Mouse (Mus musculus): ENCODE measurements around the gene Ankle2. TPM values are rescaled to one million over a fixed set of nuclear protein-coding genes. Genes with fewer than 3 reads are reported as not detected.

The Ankle2 gene
- total RNA-seq, 2 experiments from 2014 or later, result 20.9 to 21.2 TPM

DNA sequence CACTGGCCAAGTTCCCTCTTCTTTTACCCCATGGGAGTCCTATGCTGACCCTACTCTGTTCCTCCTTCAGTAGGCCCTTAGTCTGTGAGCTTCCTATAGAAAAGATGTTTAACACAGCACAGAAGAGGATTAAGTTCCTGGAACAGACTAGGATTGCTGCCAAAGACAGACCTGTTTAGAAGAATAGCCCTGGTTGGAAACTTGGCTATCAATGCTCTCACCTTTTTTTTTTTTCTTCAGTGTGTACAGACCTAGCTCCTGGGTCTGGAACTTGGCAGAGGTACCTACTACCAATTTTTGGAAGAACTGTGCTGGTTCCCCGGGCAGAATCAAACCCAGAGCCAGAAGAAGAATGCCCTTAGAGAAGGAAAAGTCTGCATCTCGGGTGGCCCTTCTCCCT lies 45.6 kb downstream of the Ankle2 start:
- intact Hi-C loops (cut with DNase I; ENCODE audit: low total_unique reads), result no loop called here
- no peak for DNase-seq

DNA sequence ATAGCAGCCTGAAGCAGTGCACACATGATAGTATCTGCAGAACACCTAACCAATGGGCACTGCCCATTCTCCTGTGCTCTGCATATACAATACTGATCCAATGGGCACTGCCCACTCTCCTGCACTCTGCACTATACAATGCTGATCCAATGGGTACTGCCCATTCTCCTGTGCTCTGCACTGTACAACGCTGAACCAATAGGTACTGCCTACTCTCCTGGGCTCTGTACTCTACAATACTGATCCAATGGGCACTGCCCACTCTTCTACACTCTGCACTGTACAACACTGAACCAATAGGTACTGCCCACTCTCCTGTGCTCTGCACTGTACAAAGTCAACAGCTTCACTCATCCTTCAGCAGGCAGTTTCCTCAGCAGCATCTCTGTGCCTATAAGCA lies 46.1 kb downstream of the Ankle2 start:
- intact Hi-C loops (cut with DNase I; ENCODE audit: low total_unique reads), result no loop called here
- DNase-seq, result no peak

DNA sequence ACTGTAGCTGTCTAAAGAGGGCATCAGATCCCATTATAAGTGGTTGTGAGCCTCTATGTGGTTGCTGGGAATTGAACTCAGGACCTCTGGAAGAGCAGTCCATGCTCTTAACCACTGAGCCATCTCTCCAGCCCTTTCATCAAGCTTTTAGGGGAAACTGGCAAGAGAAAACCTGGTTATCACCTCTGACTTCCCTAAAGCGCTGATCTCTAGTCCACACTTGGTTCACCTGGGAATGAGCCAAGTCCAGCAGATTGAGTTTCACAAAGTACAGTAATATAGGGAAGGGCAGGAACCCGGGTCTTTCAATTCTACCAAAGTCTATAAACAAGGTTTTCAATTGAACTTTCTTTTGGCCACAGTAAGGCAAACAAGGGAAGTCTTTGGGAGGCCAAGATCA lies 51.2 kb downstream of the Ankle2 start:
- intact Hi-C loops (cut with DNase I; ENCODE audit: low total_unique reads), result no loop called here
- no peak for DNase-seq

DNA sequence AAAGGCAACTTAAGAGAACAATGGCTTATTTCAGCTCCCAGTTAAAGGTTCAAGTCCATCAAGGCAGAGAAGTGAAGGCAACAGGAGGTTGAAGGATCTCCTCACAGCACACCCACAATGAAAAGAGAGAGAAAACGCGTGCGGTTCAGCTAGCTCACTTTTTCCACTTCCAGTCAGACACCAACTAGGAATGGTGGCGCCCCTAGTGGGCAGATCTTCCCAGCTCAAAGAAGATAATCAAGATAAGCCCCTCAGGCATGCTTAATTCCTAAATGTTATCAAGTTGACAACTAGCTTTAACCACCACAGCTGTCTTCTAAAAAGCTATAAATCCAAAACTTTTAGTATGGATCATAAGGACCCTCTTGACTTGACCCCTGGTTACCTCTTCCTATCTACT lies 53.7 kb downstream of the Ankle2 start:
- peak; percentile 67 for DNase-seq
- intact Hi-C loops (cut with DNase I; ENCODE audit: low total_unique reads), result no loop called here

DNA sequence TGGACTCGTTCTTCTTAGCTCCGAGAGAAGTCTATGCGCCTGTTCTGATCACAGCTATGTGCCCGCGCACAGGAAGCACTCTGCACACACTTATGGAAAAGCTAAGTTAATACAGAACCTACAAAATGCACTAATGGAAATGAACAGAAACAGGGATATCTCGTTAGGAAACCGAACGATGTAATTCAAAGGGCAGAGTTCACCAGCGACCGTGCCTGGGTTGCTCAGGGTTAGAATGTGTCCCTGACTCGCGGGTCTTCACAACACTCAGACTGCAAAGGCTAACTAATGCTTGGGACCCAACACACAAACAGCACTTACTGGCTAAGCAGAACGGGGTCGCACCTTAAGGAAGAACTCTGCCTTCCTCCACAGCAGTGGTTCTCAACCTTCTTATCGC lies 54.4 kb downstream of the Ankle2 start:
- intact Hi-C loops (cut with DNase I; ENCODE audit: low total_unique reads), result no loop called here
- DNase-seq, result no peak

DNA sequence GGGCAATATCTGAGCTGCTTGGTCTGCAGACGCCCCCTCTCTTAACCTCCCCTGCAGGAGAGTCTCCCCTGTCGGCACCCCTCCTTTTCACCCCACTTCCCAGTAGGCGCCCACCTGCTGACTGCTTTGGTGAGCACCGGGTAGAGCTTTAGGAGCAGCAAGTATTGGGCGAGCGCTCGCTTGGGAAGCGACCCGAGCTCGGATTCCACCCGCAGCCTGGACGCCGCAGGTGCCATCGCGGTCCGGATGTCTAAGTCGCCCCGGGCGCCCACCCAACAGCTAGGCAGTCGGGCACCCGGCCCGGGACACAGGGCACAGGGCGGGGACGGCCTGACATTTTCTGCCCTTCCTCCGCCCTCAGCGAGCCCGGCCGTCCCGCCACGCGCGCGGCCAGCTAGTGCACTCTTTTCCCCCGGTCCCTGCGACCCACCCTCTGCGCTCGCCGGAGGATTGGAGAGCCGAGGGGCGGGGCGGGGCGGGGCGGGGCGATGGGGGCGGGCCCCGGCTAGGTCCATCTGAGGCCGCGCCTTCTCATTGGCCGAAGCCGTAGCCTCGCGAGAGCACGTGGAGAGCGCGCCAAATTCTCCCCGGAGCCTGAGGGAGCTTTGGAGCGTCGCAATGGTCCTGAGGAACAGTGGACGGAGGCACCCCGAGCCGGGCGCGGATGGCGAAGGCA lies 55.1 kb downstream of the Ankle2 start, which contains the start of the genes Pxmp2 and Pole:
Gene Pxmp2, minus strand, starts transcription at position 417 of the 676 bp plus-strand sequence.
Gene Pole, plus strand, starts transcription at position 537 of the 676 bp plus-strand sequence.
- peak; percentile 92 for DNase-seq
- intact Hi-C loops (cut with DNase I; ENCODE audit: low total_unique reads), result no loop called here

DNA sequence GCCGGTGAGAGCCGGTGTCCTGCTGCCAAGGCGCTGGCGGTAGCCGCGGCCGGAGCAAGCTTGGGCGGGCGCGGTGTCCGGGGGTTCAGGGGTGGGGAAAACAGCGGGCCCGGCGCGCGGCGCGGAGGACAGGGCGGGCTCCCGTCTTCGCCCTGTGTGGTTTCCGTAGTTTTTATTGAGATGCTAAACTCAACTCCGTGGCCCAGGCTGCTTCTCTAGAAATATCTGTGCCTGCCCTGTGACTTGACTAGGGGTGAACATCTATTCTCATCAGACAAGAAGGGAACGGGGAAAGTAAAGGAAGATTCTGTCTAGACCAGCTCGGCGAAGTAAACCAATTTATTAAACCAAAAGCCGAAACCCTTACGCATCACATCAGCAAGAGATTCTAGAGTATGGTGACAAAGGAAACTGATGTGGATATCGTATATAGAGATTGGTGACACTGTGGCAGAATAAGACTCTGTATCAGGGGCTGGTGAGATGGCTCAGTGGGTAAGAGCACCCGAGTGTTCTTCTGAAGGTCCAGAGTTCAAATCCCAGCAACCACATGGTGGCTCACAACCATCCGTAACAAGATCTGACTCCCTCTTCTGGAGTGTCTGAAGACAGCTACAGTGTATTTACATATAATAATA lies 55.8 kb downstream of the Ankle2 start:
- no peak for DNase-seq
- intact Hi-C loops (cut with DNase I; ENCODE audit: low total_unique reads), result no loop called here

DNA sequence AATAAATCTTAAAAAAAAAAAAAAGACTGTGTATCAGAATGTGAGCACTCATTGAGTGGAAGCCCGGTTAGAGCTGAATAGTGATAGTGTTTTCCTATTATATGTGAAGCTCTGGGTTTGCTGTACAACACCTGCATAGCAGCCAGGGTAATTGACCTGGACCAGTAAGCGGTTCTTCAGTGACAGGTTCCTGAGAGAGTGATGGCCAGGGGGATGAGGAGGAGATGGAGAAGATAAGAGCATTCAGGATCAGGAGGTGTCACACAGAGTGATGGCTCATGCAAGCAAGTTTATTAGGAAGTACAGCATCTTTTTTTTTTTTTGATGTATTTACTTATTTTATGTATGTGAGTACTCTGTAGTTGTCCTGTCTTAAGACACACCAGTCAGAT lies 56.3 kb downstream of the Ankle2 start:
- intact Hi-C loops (cut with DNase I; ENCODE audit: low total_unique reads), result no loop called here
- DNase-seq, result no peak

DNA sequence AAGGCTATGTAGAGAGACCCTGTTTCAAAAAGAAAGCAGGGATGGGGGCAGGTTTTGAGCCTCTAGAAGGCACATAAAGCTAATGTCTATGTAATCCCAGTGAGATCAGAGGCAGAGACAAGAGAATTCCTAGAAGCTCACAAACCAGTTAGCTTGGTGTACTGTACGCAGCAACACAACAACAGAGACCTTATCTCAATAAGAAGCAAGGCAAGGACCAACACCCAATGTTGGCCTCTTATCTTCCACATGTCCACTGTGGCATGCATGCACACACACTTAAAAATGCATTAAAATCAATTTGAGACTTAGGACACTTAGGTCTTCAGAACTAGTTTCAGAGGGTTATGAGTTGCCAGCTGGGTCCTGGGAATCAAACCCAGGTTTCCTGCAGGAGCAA lies 60.8 kb downstream of the Ankle2 start:
- intact Hi-C loops (cut with DNase I; ENCODE audit: low total_unique reads), result no loop called here
- DNase-seq, result no peak

DNA sequence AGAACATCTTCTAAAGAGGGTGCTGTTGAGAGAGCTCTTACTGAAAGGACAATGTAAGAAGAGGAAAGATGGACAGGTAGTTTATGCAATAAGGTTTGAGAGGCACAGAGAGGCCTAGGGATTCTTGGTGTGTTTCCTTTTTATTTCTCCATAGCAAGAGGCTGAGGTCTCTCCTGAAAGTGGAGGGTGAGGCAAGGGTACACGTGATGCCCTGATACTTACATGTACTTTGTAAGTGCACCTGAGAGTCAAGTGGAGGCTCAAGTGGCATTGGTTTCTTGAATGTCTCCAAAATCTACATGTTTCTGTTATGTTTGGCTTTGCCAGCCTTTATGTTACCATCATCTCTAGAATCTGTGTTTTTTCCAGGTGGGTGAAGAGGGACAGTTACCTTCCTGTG lies 65.8 kb downstream of the Ankle2 start:
- DNase-seq, result no peak
- intact Hi-C loops (cut with DNase I; ENCODE audit: low total_unique reads), result no loop called here

DNA sequence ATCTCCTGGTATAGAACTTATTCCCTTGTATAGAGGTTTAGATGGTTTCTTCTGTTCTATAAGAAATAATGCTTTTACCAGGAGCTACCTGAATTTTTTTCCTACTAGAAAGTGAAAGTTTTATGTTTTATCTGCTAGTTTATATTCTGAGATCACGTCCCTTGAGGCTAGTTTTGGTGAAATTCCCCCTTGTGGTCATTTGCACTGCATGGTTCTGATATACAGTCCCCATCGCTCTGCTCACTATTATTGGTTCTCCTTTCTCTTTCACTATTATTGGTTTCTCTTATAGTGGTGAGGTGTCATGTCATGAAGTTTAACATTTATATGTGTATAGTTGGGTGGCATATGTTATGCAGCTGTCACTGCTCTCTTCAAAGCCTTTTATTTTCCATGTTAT lies 69.8 kb downstream of the Ankle2 start:
- DNase-seq, result no peak
- intact Hi-C loops (cut with DNase I; ENCODE audit: low total_unique reads), result no loop called here

Other genes with a start within 250 kb of the Ankle2 start
- 1 to 10 TPM; 6.0 to 7.3 TPM for gene Zfp932, start 234.5 kb upstream of the Ankle2 start, total RNA-seq (2021)
- gene Gm17655, start 158.5 kb upstream of the Ankle2 start, total RNA-seq (2021), result 1 to 10 TPM; 2.5 to 2.8 TPM
- gene Gm35315, start 136.6 kb upstream of the Ankle2 start, total RNA-seq (2021), result under 1 TPM; 0.12 to 0.24 TPM
- gene Plcxd1, start 131.0 kb upstream of the Ankle2 start, total RNA-seq (2021), result not detected
- 10 to 100 TPM; 11.1 to 14.3 TPM for gene Gtpbp6, start 122.8 kb upstream of the Ankle2 start, total RNA-seq (2021)
- gene Zfp605, start 120.9 kb upstream of the Ankle2 start, total RNA-seq (2021), result 1 to 10 TPM; 2.9 to 3.2 TPM
- 10 to 100 TPM; 13.1 TPM for gene Chfr, start 95.2 kb upstream of the Ankle2 start, total RNA-seq (2021)
- 10 to 100 TPM; 32.2 to 34.4 TPM for gene Golga3, start 54.3 kb upstream of the Ankle2 start, total RNA-seq (2021)
- gene Pgam5, start 38.9 kb downstream of the Ankle2 start, total RNA-seq (2021), result 10 to 100 TPM; 20.5 to 23.7 TPM
- 10 to 100 TPM; 28.5 to 37.3 TPM for gene Pxmp2, start 55.2 kb downstream of the Ankle2 start, total RNA-seq (2021)
- 1 to 10 TPM; 2.5 TPM for gene Pole, start 55.3 kb downstream of the Ankle2 start, total RNA-seq (2021)
- gene P2rx2, start 112.2 kb downstream of the Ankle2 start, total RNA-seq (2021), result not detected
- gene Lrcol1, start 113.7 kb downstream of the Ankle2 start, total RNA-seq (2021), result not detected
- gene Fbrsl1, start 217.5 kb downstream of the Ankle2 start, total RNA-seq (2021), result 10 to 100 TPM; 25.7 to 26.5 TPM

Measured in gastrocnemius, postnatal 14 days (tissue).